In the genomic region with DNA sequence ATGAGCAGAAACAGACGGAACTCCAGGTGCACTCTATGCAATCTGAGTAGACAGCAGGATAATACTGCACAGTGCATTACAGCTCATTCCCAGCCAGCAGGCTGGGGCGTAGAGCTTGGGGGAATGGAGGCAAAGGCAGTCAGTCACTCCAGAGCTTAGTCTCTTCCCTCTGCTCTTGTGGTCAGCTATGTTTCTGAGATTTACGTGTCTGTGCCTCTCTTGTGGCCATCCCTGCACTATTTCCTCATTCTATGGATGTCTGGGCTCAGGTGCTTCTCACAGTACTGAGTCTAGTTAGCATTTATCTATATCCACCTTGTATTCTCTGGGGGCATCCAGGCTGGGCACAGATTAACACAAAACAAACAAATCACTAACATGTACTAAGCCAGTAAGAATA, we compare ENCODE assay signal across 22 mouse cellular contexts.
DNase-seq lines count a peak whose midpoint lies in the region; ATAC-seq lines count a peak whose summit lies in the region.
"Had no signal": no experiment of that assay in that cellular context is flagged by ENCODE, and none has a peak within 500 bp of the region (broad histone marks: within the 10 kb centered on the region; RNA-seq: fewer than 3 reads in every experiment).

No protein-coding gene starts in this region.

- peak; percentile 6 for DNase-seq in forebrain, embryonic 10.5 days (ENCODE audit: extremely low spot score, low spot score)
- DNase-seq in forebrain, embryonic 11.5 days (ENCODE audit: low spot score), result no peak
- DNase-seq in heart, adult 11 months, result peak; percentile 52
- no peak for DNase-seq in heart, postnatal 36 days
- peak; percentile 73 for DNase-seq in midbrain, embryonic 11.5 days (ENCODE audit: low spot score, missing footprints)
- no peak for DNase-seq in lung, adult 18-20 months
- DNase-seq: adrenal gland, adult 2 months; adrenal gland, adult 8-10 months; adrenal gland, postnatal 10 days; adrenal gland, postnatal 14 days; adrenal gland, postnatal 25 days; adrenal gland, postnatal 36 days; B cell, adult 2 months; cerebellum, adult 11 months; cerebellum, adult 11-12 months had no signal

- H3K4me1 ChIP-seq in forebrain, embryonic 10.5 days, result peaks cover 27% of the 10 kb centered on the region
- peaks cover 12% of the 10 kb centered on the region; the same call in 1 of the 2 replicates for H3K4me1 ChIP-seq in forebrain, embryonic 11.5 days (replicated peaks; ENCODE audit: control insufficient read depth, insufficient read depth, low read length)
- peaks cover 21% of the 10 kb centered on the region for H3K4me1 ChIP-seq in midbrain, embryonic 11.5 days (ENCODE audit: control insufficient read depth, insufficient read depth, low read length)
- peaks cover 26% of the 10 kb centered on the region for H3K4me1 ChIP-seq in midbrain, embryonic 15.5 days

- no peak overlapping the region for H3K27ac ChIP-seq in forebrain, embryonic 10.5 days
- no peak overlapping the region for H3K27ac ChIP-seq in forebrain, embryonic 11.5 days (ENCODE audit: low read depth, low read length)
- H3K27ac ChIP-seq in midbrain, embryonic 11.5 days (ENCODE audit: low read depth, low read length), result no peak overlapping the region
- no peak overlapping the region for H3K27ac ChIP-seq in midbrain, embryonic 15.5 days

- H3K36me3 ChIP-seq in forebrain, embryonic 10.5 days (replicated peaks), result no peaks in the 10 kb centered on the region
- H3K36me3 ChIP-seq in forebrain, embryonic 11.5 days (ENCODE audit: control insufficient read depth, insufficient read depth, low read length), result no peaks in the 10 kb centered on the region
- H3K36me3 ChIP-seq in midbrain, embryonic 11.5 days (ENCODE audit: control insufficient read depth, insufficient read depth, low read length), result no peaks in the 10 kb centered on the region
- no peaks in the 10 kb centered on the region for H3K36me3 ChIP-seq in midbrain, embryonic 15.5 days (replicated peaks)
- H3K36me3 ChIP-seq: G1E had no signal

- no peak for ATAC-seq in forebrain, embryonic 11.5 days (replicated peaks; ENCODE audit: low FRiP score)
- ATAC-seq in midbrain, embryonic 11.5 days (ENCODE audit: low FRiP score), result no peak
- ATAC-seq in midbrain, embryonic 15.5 days (replicated peaks), result no peak
- ATAC-seq in common myeloid progenitor, adult 5-6 weeks (replicated peaks; ENCODE audit: low read depth, poor library complexity, severe bottlenecking), result peak; percentile 25; the same call in 1 of the 2 replicates
- ATAC-seq: activated CD4-positive, CD25-positive, alpha-beta regulatory T cell, adult 4 months; CD4-positive, CD25-positive, alpha-beta regulatory T cell, adult 4 months; Patski had no signal

- H3K4me3 ChIP-seq in forebrain, embryonic 10.5 days, result no peak overlapping the region
- no peak overlapping the region for H3K4me3 ChIP-seq in forebrain, embryonic 11.5 days (ENCODE audit: low read depth, low read length)
- no peak overlapping the region for H3K4me3 ChIP-seq in midbrain, embryonic 11.5 days (ENCODE audit: low read depth, low read length)
- H3K4me3 ChIP-seq in midbrain, embryonic 15.5 days, result no peak overlapping the region

- no peaks in the 10 kb centered on the region for H3K27me3 ChIP-seq in forebrain, embryonic 10.5 days (ENCODE audit: poor library complexity, severe bottlenecking)
- H3K27me3 ChIP-seq in forebrain, embryonic 11.5 days (ENCODE audit: control insufficient read depth, insufficient read depth, low read length), result no peaks in the 10 kb centered on the region
- H3K27me3 ChIP-seq in midbrain, embryonic 11.5 days (ENCODE audit: control insufficient read depth, insufficient read depth, low read length), result no peaks in the 10 kb centered on the region
- no peaks in the 10 kb centered on the region for H3K27me3 ChIP-seq in midbrain, embryonic 15.5 days (replicated peaks)
- H3K27me3 ChIP-seq: CH12.LX had no signal

- H3K9me3 ChIP-seq in forebrain, embryonic 10.5 days, result no peaks in the 10 kb centered on the region
- no peaks in the 10 kb centered on the region for H3K9me3 ChIP-seq in forebrain, embryonic 11.5 days (ENCODE audit: control insufficient read depth, low read length)
- no peaks in the 10 kb centered on the region for H3K9me3 ChIP-seq in midbrain, embryonic 11.5 days (ENCODE audit: control insufficient read depth, low read length)
- no peaks in the 10 kb centered on the region for H3K9me3 ChIP-seq in midbrain, embryonic 15.5 days
- H3K9me3 ChIP-seq: G1E had no signal

- no peak overlapping the region for H3K9ac ChIP-seq in forebrain, embryonic 11.5 days (ENCODE audit: low read length)
- no peak overlapping the region for H3K9ac ChIP-seq in midbrain, embryonic 11.5 days (ENCODE audit: low read length)
- no peak overlapping the region for H3K9ac ChIP-seq in midbrain, embryonic 15.5 days

- intact Hi-C loops in heart, postnatal 36 days (cut with DNase I), result no loop called here

- 89% methylated on average over 3 of the region's 3 CpGs for WGBS in forebrain, embryonic 10.5 days
- WGBS in forebrain, embryonic 11.5 days, result 92% methylated on average over 3 of the region's 3 CpGs
- WGBS in midbrain, embryonic 11.5 days, result 82% methylated on average over 3 of the region's 3 CpGs
- WGBS in midbrain, embryonic 15.5 days, result 78% methylated on average over 3 of the region's 3 CpGs

- H3K4me2 ChIP-seq in forebrain, embryonic 11.5 days (ENCODE audit: low read depth, low read length, severe bottlenecking), result no peak overlapping the region
- H3K4me2 ChIP-seq in midbrain, embryonic 11.5 days, result no peak overlapping the region
- no peak overlapping the region for H3K4me2 ChIP-seq in midbrain, embryonic 15.5 days

Comparison
In these comparisons a context has a peak if more than half of its experiments do, and no peak if none do; other contexts are left out.
1. DNase-seq: peak in forebrain, embryonic 10.5 days (single experiment), heart, adult 11 months (single experiment) and midbrain, embryonic 11.5 days (single experiment); none in forebrain, embryonic 11.5 days (single experiment), heart, postnatal 36 days (0 of 2) and lung, adult 18-20 months (0 of 2).